Mouse (Mus musculus) left cerebral cortex, postnatal 36 days (tissue): Measurements from ENCODE around the gene Hba-x. TPM values are rescaled to one million over a fixed set of nuclear protein-coding genes. Genes with fewer than 3 reads are reported as not detected.

Experiments used
- DNase-seq, 2 experiments: peaks; one replicate each; pipeline ENCODE4 v3.0.0; 2021 to 2022; ENCODE audit warnings: low spot score in 2 of 2, mixed read lengths in 1 of 2
- intact Hi-C: fragments of 180-260 bp; cut with DNase I; formaldehyde crosslinking; loops from one replicate; pipeline ENCODE4 v1.15.1; 2025
- total RNA-seq, 2 experiments: library from RNA; stranded (reverse); gene quantifications; 2 replicates each; pipeline ENCODE4 v1.2.3; 2021

Gene Hba-x
- total RNA-seq, result not detected

GRCm38 (mm10) chr11:32276347-32276746, at the start of gene Hba-x:
Gene Hba-x (plus strand): TSS chr11:32276400.
- DNase-seq, result no peak
- intact Hi-C loops, result no loop called here

- no peak for DNase-seq
These were observed 49.2 kb upstream of the Hba-x start for GRCm38 (mm10) chr11:32227041-32227440.

GRCm38 (mm10) chr11:32227555-32227954, 48.6 kb upstream of the Hba-x start:
- DNase-seq, result no peak
- intact Hi-C loops, result no loop called here

More at GRCm38 (mm10) chr11:32227041-32227440, 49.2 kb upstream of the Hba-x start:
- intact Hi-C loops, result no loop called here

- intact Hi-C loops, result no loop called here
- DNase-seq, result no peak
These were observed 47.8 kb upstream of the Hba-x start for GRCm38 (mm10) chr11:32228292-32228845.

GRCm38 (mm10) chr11:32230220-32230619, 46.0 kb upstream of the Hba-x start:
- intact Hi-C loops, result no loop called here
- peak in 1 of 2 experiments; percentile 54 for DNase-seq

GRCm38 (mm10) chr11:32231125-32231524, 45.1 kb upstream of the Hba-x start:
- DNase-seq, result peak in 1 of 2 experiments; percentile 65
- intact Hi-C loops, result no loop called here

GRCm38 (mm10) chr11:32232848-32233247, 43.4 kb upstream of the Hba-x start:
- intact Hi-C loops, result no loop called here
- DNase-seq, result no peak

GRCm38 (mm10) chr11:32233895-32234294, 42.3 kb upstream of the Hba-x start:
- intact Hi-C loops, result no loop called here
- no peak for DNase-seq

GRCm38 (mm10) chr11:32234816-32235485, 41.2 kb upstream of the Hba-x start:
- no peak for DNase-seq
- intact Hi-C loops, result no loop called here

GRCm38 (mm10) chr11:32235646-32236045, 40.6 kb upstream of the Hba-x start:
- intact Hi-C loops, result no loop called here
- DNase-seq, result peak; percentile 62 to 63

- intact Hi-C loops, result no loop called here
- no peak for DNase-seq
These were observed 40.1 kb upstream of the Hba-x start for GRCm38 (mm10) chr11:32236132-32236531.

GRCm38 (mm10) chr11:32236712-32237410, 39.3 kb upstream of the Hba-x start:
- intact Hi-C loops, result no loop called here
- no peak for DNase-seq

GRCm38 (mm10) chr11:32237411-32237795, 38.8 kb upstream of the Hba-x start:
- no peak for DNase-seq
- intact Hi-C loops, result no loop called here

GRCm38 (mm10) chr11:32238093-32238860, 37.9 kb upstream of the Hba-x start:
- intact Hi-C loops, result loop anchor here (1.0 to 2.0 kb wide), 2 partner anchors 21 to 55 kb away; no protein-coding TSS in a partner anchor
- peak; percentile 71 to 78 for DNase-seq

GRCm38 (mm10) chr11:32241391-32241790, 34.8 kb upstream of the Hba-x start:
- intact Hi-C loops, result no loop called here
- no peak for DNase-seq

- intact Hi-C loops, result no loop called here
- no peak for DNase-seq
These were observed 34.0 kb upstream of the Hba-x start for GRCm38 (mm10) chr11:32242209-32242608.

- intact Hi-C loops, result no loop called here
- peak in 1 of 2 experiments; percentile 66 for DNase-seq
These were observed 32.8 kb upstream of the Hba-x start for GRCm38 (mm10) chr11:32243205-32243955.

GRCm38 (mm10) chr11:32244064-32244463, 32.1 kb upstream of the Hba-x start:
- intact Hi-C loops, result no loop called here
- DNase-seq, result no peak

- intact Hi-C loops, result no loop called here
These were observed 31.6 kb upstream of the Hba-x start for GRCm38 (mm10) chr11:32244617-32245016.

More at GRCm38 (mm10) chr11:32244617-32245016, 31.6 kb upstream of the Hba-x start:
- DNase-seq, result no peak
